Mouse (Mus musculus) MEL (cell line): ENCODE measurements around the gene H2-Oa.

Source experiments
- BHLHE40 ChIP-seq: IDR thresholded peaks from 2 replicates; pipeline ENCODE4 v1.6.1; 2012; ENCODE audit warnings: low read depth, mild to moderate bottlenecking, inconsistent platforms, low read length, improper control_type of control experiment, borderline replicate concordance
- CHD2 ChIP-seq: IDR thresholded peaks from 2 replicates; pipeline ENCODE4 v1.6.1; 2011; ENCODE audit warnings: low read length, improper control_type of control experiment
- CTCF ChIP-seq, 3 experiments: IDR thresholded peaks in 2 of 3; conservative IDR thresholded peaks in 1 of 3; 2 replicates each; pipeline ENCODE4 v1.5.1; 2011 to 2012; ENCODE audit warnings: low read length in 3 of 3, low read depth in 2 of 3, mild to moderate bottlenecking in 2 of 3, improper control_type of control experiment in 1 of 3, inconsistent platforms in 1 of 3, mixed read lengths in 1 of 3, moderate library complexity in 1 of 3; ENCODE audit not compliant: control insufficient read depth in 1 of 3, insufficient read depth in 1 of 3, poor library complexity in 1 of 3, severe bottlenecking in 1 of 3
- ETS1 ChIP-seq: IDR thresholded peaks from 2 replicates; pipeline ENCODE4 v1.6.1; 2012; ENCODE audit warnings: low read depth, mild to moderate bottlenecking, inconsistent platforms, low read length, improper control_type of control experiment, moderate library complexity
- GABPA ChIP-seq: IDR thresholded peaks from 2 replicates; pipeline ENCODE4 v1.6.1; 2012; ENCODE audit warnings: low read depth, mild to moderate bottlenecking, inconsistent platforms, low read length, improper control_type of control experiment, moderate library complexity
- GATA1 ChIP-seq: IDR thresholded peaks from 2 replicates; pipeline ENCODE4 v1.6.1; 2011; ENCODE audit warnings: low read depth, low read length, improper control_type of control experiment
- RAD21 ChIP-seq: IDR thresholded peaks from 2 replicates; pipeline ENCODE4 v1.6.1; 2011; ENCODE audit warnings: mild to moderate bottlenecking, low read depth, low read length, improper control_type of control experiment
- ZNF384 ChIP-seq: IDR thresholded peaks from 2 replicates; pipeline ENCODE4 v1.6.1; 2012; ENCODE audit warnings: low read depth, mild to moderate bottlenecking, inconsistent platforms, low read length, improper control_type of control experiment

- TF ChIP-seq CTCF (IDR thresholded peaks at IDR 0.05 in 2 of 3, conservative IDR thresholded peaks at IDR 0.05 in 1 of 3; ENCODE audit: control insufficient read depth in 1 of 3, insufficient read depth in 1 of 3, low read depth in 2 of 3, low read length in 3 of 3, poor library complexity in 1 of 3, severe bottlenecking in 1 of 3) = no peak
- no peak for TF ChIP-seq GATA1
- no peak for TF ChIP-seq GABPA
- no peak for TF ChIP-seq BHLHE40
- no peak for TF ChIP-seq RAD21
- no peak for TF ChIP-seq CHD2
- no peak for TF ChIP-seq ZNF384
- TF ChIP-seq ETS1 = no peak
Measured at GRCm38 (mm10) chr17:34057224-34057623, 34.9 kb upstream of the H2-Oa start.
